Mouse (Mus musculus): Measurements from ENCODE around the gene Gramd4.

DNA sequence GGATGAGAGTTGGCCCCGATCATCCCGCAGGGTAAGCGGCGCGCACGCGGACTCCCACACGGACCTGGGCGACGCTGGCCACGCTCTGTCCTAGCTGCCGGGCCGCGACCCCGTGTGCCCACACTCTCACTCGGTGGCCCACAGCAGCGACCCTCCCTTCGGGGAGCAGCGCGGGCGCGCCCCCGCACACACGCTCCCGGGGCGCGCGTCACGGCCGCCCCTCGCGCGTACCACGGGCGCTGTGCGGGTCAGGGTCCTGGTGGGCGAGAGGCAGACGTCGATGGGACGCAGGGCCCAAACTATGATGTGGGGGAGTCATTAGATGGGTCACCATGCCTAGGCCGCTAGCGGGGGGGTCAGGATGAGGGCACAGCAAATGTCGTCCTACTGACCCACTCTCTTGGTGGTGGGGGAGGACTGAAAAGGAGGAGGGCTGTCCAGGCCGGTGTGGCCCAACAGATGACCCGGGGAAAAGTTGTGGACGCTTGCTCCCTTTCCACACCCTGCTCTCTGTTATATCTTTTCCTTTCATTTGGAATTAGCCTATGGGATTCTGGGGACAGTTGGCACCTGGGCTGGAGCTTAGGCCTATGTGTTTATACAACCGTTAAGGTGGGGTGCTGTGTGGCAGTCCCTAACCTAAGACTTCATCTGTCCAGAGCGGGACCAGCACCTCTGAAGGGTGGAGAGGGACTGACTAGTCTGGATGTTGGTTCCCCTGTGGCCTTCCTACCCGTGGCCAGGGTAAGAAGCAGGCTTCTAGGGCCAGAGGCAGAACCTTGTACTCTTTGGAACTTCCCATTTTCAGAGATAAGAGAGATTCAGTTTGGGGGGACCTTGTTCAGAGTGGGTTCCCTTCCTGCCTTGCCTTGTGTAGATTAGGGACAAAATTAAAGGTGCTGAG, 1.7 kb downstream of the Gramd4 start:
- TF ChIP-seq CTCF (IDR thresholded peaks at IDR 0.05; ENCODE audit: low read depth, low read length) (no peak), GATA1 (IDR thresholded peaks at IDR 0.05; ENCODE audit: borderline replicate concordance, low read length) (no peak), POLR2AphosphoS5 (IDR thresholded peaks at IDR 0.05; ENCODE audit: insufficient replicate concordance, low read depth, low read length) (no peak), TAL1 (conservative IDR thresholded peaks at IDR 0.05; ENCODE audit: low read depth, low read length) (no peak), GATA2 (IDR thresholded peaks at IDR 0.05; ENCODE audit: borderline replicate concordance, low read depth, low read length) (no peak)

Measured in G1E (cell line).